Mouse (Mus musculus) liver, adult 2 months (tissue): ENCODE data around the gene Cdhr2.

Experiments used
- CTCF ChIP-seq: fragments of 200-500 bp; IDR thresholded peaks from 2 replicates; pipeline ENCODE4 v1.5.1; 2011; ENCODE audit warnings: low read depth, low read length, control low read depth
- POLR2A ChIP-seq: fragments of 200-500 bp; IDR thresholded peaks from 2 replicates; pipeline ENCODE4 v1.6.1; 2011; ENCODE audit warnings: low read length, control low read depth; ENCODE audit not compliant: insufficient read depth; ENCODE audit errors: extremely low read depth

GRCm38 (mm10) chr13:54746896-54747295, 45.6 kb downstream of the Cdhr2 start:
- TF ChIP-seq CTCF: no peak
- TF ChIP-seq POLR2A: no peak
